Mouse (Mus musculus): ENCODE measurements around the gene Vmn2r89.

DNA sequence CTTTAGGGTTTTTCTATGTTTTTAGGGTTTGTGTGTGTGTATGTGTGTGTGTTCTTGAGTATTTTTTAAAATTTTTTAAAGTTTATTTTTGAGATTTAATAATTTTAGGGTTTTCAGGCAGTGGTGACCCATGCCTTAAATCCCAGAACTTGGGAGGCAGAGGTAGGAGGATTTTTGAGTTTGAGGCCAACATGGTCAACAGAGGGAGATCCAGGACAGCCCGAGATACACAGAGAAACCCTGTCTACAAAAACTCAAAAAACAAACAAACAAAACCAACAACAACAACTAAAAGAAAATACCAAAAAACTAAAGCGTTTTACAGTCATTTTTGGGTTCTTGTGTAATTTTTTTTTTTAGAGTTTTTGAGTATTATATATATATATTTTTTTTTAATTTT lies 44.1 kb downstream of the Vmn2r89 start:
- no peak for TF ChIP-seq CTCF (conservative IDR thresholded peaks at IDR 0.05; ENCODE audit: low read length)
- no peak for TF ChIP-seq NANOG (IDR thresholded peaks at IDR 0.05; ENCODE audit: borderline replicate concordance, low read length)
- TF ChIP-seq POU5F1 (IDR thresholded peaks at IDR 0.05; ENCODE audit: borderline replicate concordance, low read length), result no peak
